9 mouse cellular contexts compared by ENCODE assay signal in genomic region chr12:77568286-77568685, GRCm38 (mm10).
DNase-seq lines count a peak whose midpoint lies in the region; ATAC-seq lines count a peak whose summit lies in the region.
"Had no signal": no experiment of that assay in that cellular context is flagged by ENCODE, and none has a peak within 500 bp of the region (broad histone marks: within the 10 kb centered on the region; RNA-seq: fewer than 3 reads in every experiment).

No protein-coding gene starts in this region.

- no peak overlapping the region for H3K9ac ChIP-seq in midbrain, embryonic 12.5 days (replicated peaks)
- H3K9ac ChIP-seq: lung, embryonic 15.5 days had no signal

- H3K36me3 ChIP-seq in embryonic facial prominence, embryonic 10.5 days (replicated peaks), result no peaks in the 10 kb centered on the region
- no peaks in the 10 kb centered on the region for H3K36me3 ChIP-seq in midbrain, embryonic 12.5 days
- H3K36me3 ChIP-seq: lung, embryonic 15.5 days had no signal

- H3K27ac ChIP-seq in embryonic facial prominence, embryonic 10.5 days (replicated peaks), result no peak overlapping the region
- no peak overlapping the region for H3K27ac ChIP-seq in midbrain, embryonic 12.5 days (replicated peaks)
- H3K27ac ChIP-seq: lung, embryonic 15.5 days had no signal

- peak; percentile 20 to 46 for DNase-seq in spleen, adult 18-20 months
- DNase-seq in spleen, adult 12 weeks (ENCODE audit: low spot score), result no peak
- peak; percentile 39 for DNase-seq in adrenal gland, postnatal 25 days
- DNase-seq in embryonic facial prominence, embryonic 10.5 days (ENCODE audit: low spot score), result peak; percentile 54
- peak; percentile 57 for DNase-seq in heart, postnatal 4 days
- peak; percentile 30 for DNase-seq in layer of hippocampus, adult 9-11 months
- peak; percentile 60 for DNase-seq in thymus, postnatal 0 days (ENCODE audit: low spot score)

- no peaks in the 10 kb centered on the region for H3K9me3 ChIP-seq in embryonic facial prominence, embryonic 10.5 days
- no peaks in the 10 kb centered on the region for H3K9me3 ChIP-seq in midbrain, embryonic 12.5 days
- H3K9me3 ChIP-seq: lung, embryonic 15.5 days had no signal

- WGBS in embryonic facial prominence, embryonic 10.5 days, result 13% methylated on average over 3 of the region's 3 CpGs
- 10% methylated on average over 3 of the region's 3 CpGs for WGBS in midbrain, embryonic 12.5 days

- peaks cover 13% of the 10 kb centered on the region for H3K4me1 ChIP-seq in embryonic facial prominence, embryonic 10.5 days
- no peaks in the 10 kb centered on the region for H3K4me1 ChIP-seq in midbrain, embryonic 12.5 days
- H3K4me1 ChIP-seq: lung, embryonic 15.5 days had no signal

- peak; percentile 66 for ATAC-seq in midbrain, embryonic 12.5 days (ENCODE audit: low FRiP score, low read depth)

- no peak overlapping the region for H3K4me2 ChIP-seq in midbrain, embryonic 12.5 days (replicated peaks)
- H3K4me2 ChIP-seq: lung, embryonic 15.5 days had no signal

- H3K27me3 ChIP-seq in embryonic facial prominence, embryonic 10.5 days (replicated peaks; ENCODE audit: low read depth, poor library complexity, severe bottlenecking), result no peaks in the 10 kb centered on the region
- no peaks in the 10 kb centered on the region; the same call in 1 of the 2 replicates for H3K27me3 ChIP-seq in midbrain, embryonic 12.5 days
- H3K27me3 ChIP-seq: lung, embryonic 15.5 days had no signal

- no peak overlapping the region for H3K4me3 ChIP-seq in embryonic facial prominence, embryonic 10.5 days
- no peak overlapping the region for H3K4me3 ChIP-seq in midbrain, embryonic 12.5 days
- H3K4me3 ChIP-seq: lung, embryonic 15.5 days had no signal
